Mouse (Mus musculus): ENCODE results near the gene Prn. TPM values are rescaled to one million over a fixed set of nuclear protein-coding genes. Genes with fewer than 3 reads are reported as not detected.

Prn gene
- polyA plus RNA-seq, 1 experiment from 2014 or later, result 0.35 TPM

GRCm38 (mm10) chr2:131944370-131944769 is 34.6 kb downstream of the Prn start:
- DNase-seq (ENCODE audit: low spot score), result no peak
- 0 out of 2 replicates have a peak overlapping the region, but pooled peaks have one; percentile 22 for H3K27ac ChIP-seq
- H3K36me3 ChIP-seq, result no peaks in the 10 kb centered on the region
- H3K9me3 ChIP-seq, result no peaks in the 10 kb centered on the region
- no peaks in the 10 kb centered on the region for H3K27me3 ChIP-seq (ENCODE audit: insufficient read depth, poor library complexity, severe bottlenecking)
- 50% methylated on average over 1 of the region's 1 CpGs for WGBS
- no peak overlapping the region for H3K4me3 ChIP-seq
- H3K4me1 ChIP-seq, result peaks cover 13% of the 10 kb centered on the region

- DNase-seq (ENCODE audit: low spot score), result no peak
- H3K9me3 ChIP-seq, result no peaks in the 10 kb centered on the region
- WGBS, result 61% methylated on average over 8 of the region's 8 CpGs
- peaks cover 16% of the 10 kb centered on the region for H3K4me1 ChIP-seq
- 0 out of 2 replicates have a peak overlapping the region, but pooled peaks have one; percentile 22 for H3K27ac ChIP-seq
- H3K36me3 ChIP-seq, result no peaks in the 10 kb centered on the region
- 0 out of 2 replicates have a peak, but pooled peaks cover under 1% of the 10 kb centered on the region for H3K27me3 ChIP-seq (ENCODE audit: insufficient read depth, poor library complexity, severe bottlenecking)
- no peak overlapping the region for H3K4me3 ChIP-seq
Observed at GRCm38 (mm10) chr2:131945225-131945624, 35.5 kb downstream of the Prn start.

DNA sequence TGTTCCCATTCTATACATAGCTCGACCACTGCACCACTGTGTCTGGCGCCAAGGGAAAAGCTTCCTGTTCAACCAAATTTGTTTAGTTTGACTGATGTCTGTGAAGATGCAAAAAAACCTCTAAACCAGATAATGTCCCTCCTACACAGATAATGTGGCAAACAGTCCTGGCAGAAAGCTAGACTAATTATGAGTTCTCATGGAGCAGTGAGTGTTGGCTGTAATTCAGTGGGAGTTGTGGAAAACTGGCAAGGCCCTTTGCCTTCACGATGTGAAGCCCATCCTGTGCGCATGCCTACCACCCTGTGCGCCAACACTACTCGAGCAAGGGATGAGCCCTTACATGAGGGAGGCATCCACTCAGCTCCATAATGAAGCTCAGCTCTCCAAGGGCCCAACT is 36.0 kb downstream of the Prn start:
- 80% methylated on average over 6 of the region's 6 CpGs for WGBS
- Histone ChIP-seq H3K27me3 (ENCODE audit: insufficient read depth, poor library complexity, severe bottlenecking) (0 out of 2 replicates have a peak, but pooled peaks cover 6% of the 10 kb centered on the region), H3K27ac (no peak overlapping the region), H3K4me3 (no peak overlapping the region), H3K36me3 (no peaks in the 10 kb centered on the region), H3K9me3 (no peaks in the 10 kb centered on the region), H3K4me1 (peaks cover 21% of the 10 kb centered on the region)
- DNase-seq (ENCODE audit: low spot score), result no peak

- Histone ChIP-seq H3K27me3 (ENCODE audit: insufficient read depth, poor library complexity, severe bottlenecking) (peaks cover 7% of the 10 kb centered on the region; the same call in 1 of the 2 replicates), H3K36me3 (no peaks in the 10 kb centered on the region), H3K4me1 (peaks cover 23% of the 10 kb centered on the region), H3K27ac (no peak overlapping the region), H3K4me3 (no peak overlapping the region), H3K9me3 (no peaks in the 10 kb centered on the region)
- peak; percentile 71 for DNase-seq (ENCODE audit: low spot score)
- WGBS, result 85% methylated on average over 16 of the region's 16 CpGs
Observed at GRCm38 (mm10) chr2:131946351-131946750, 36.6 kb downstream of the Prn start.

DNA sequence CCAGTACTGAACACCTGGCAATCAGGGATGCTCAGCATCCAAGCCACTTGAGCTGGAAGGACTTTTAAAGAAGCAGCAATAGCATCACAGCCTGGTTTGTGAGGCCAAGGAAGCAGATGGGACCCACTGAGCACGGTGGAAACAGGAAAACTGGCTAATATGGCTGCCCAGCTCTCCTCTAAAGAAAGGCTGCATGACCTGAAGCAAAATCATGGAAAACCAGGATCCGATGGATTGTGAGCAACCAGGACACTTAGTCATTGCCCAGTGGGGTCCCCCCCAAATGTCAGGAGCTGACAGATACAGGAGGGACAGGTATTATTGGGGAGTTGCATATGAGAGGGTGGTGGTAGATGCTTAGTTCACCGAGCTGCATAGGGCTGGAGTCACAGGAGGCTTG is 38.4 kb downstream of the Prn start:
- H3K4me3 ChIP-seq, result no peak overlapping the region
- no peak overlapping the region for H3K27ac ChIP-seq
- WGBS, result 79% methylated on average over 3 of the region's 3 CpGs
- peaks cover 32% of the 10 kb centered on the region for H3K4me1 ChIP-seq
- peaks cover 25% of the 10 kb centered on the region for H3K27me3 ChIP-seq (ENCODE audit: insufficient read depth, poor library complexity, severe bottlenecking)
- no peak for DNase-seq (ENCODE audit: low spot score)
- H3K36me3 ChIP-seq, result no peaks in the 10 kb centered on the region
- H3K9me3 ChIP-seq, result no peaks in the 10 kb centered on the region

DNA sequence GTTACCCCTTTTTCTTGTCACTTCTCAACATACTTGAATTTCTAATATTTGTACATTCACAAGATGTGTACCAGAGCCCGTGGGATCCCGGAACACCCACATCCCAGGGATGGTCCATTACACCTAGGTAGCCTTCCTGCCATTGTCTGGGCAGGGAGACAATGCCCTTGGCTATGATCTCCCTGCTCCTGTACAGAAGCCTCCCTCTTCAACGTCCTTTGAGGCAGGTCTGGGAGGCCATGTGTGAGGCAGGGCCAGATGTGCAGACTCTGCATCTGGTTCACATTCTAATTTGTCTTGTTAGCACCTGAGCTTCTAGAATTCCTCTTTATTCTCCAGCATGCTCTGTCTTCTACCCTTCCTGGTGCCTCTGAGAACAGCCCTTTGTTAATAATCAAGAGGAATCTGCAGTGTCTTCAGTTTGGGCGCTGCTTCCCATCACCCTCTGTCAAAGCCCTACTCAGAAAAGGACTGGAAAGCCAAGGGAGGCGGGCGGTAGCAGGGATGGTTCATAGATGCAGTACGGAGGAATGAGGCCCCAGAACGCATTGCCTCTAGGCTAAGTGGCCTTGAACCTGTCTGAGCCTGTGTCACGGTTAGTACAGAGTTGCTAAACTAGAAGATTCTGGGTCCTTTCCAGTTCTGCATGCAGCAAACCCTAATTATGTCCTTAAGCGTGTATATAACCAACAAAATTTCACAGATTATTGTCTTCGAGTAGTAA is 39.3 kb downstream of the Prn start:
- Histone ChIP-seq H3K36me3 (no peaks in the 10 kb centered on the region), H3K4me3 (no peak overlapping the region), H3K27ac (no peak overlapping the region), H3K4me1 (peaks cover 42% of the 10 kb centered on the region), H3K27me3 (ENCODE audit: insufficient read depth, poor library complexity, severe bottlenecking) (peaks cover 34% of the 10 kb centered on the region), H3K9me3 (no peaks in the 10 kb centered on the region)
- DNase-seq (ENCODE audit: low spot score), result no peak
- 68% methylated on average over 11 of the region's 11 CpGs for WGBS

DNA sequence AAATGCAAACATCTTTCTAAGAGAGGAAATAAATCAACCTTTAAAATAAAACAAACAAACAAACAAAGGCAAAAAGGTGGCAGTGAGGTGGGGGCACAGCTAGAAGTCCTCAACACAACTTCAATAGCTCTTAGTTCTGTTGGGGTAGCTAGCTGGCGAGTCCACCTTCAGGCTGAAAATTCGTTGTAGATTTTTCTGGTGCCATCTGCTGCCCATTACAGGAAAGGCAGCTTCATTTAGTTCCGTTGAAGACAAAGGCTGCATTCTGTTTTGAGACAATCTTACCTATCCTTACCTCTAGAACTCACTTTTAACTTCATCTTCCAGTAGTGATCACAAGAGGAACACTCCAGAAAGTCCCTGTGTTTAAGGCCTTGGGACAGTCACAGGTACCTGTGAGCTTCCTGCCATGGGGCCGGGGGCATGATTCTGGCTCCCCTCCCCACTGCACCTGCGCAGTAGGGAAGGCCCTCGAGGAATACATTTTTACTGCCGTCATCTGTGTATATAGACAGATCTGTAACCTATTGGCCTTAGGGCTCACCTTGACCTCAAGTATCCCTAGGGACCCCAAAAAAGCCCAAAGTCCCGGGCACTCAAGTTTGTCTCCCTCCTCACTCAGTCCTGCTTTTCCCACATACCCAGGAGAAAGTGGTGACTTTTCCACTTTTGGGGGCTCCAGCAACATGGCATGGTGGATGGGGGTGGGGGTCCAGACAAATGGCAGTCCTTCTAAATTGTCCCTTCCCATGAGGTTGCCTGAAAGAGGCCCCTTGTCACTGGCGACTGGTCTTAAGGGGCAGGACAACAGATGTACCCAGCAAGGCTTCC is 40.2 kb downstream of the Prn start:
- Histone ChIP-seq H3K9me3 (no peaks in the 10 kb centered on the region), H3K27ac (no peak overlapping the region), H3K4me1 (peaks cover 44% of the 10 kb centered on the region), H3K36me3 (no peaks in the 10 kb centered on the region), H3K4me3 (peak overlapping the region; percentile 19; the same call in 1 of the 2 replicates), H3K27me3 (ENCODE audit: insufficient read depth, poor library complexity, severe bottlenecking) (peaks cover 38% of the 10 kb centered on the region)
- WGBS, result 52% methylated on average over 9 of the region's 9 CpGs
- peak; percentile 71 for DNase-seq (ENCODE audit: low spot score)

GRCm38 (mm10) chr2:131950598-131951095 is 40.9 kb downstream of the Prn start, which contains the start of gene Prnd:
Gene Prnd, plus strand, starts transcription at chr2:131950861.
- 6% methylated on average over 11 of the region's 11 CpGs for WGBS
- Histone ChIP-seq H3K27me3 (ENCODE audit: insufficient read depth, poor library complexity, severe bottlenecking) (peaks cover 38% of the 10 kb centered on the region), H3K4me3 (peak within 1 kb of the TSS; percentile 19; the same call in 1 of the 2 replicates), H3K4me1 (peaks cover 39% of the 10 kb centered on the region), H3K36me3 (no peaks in the 10 kb centered on the region), H3K9me3 (no peaks in the 10 kb centered on the region), H3K27ac (no peak within 1 kb of the TSS)
- DNase-seq (ENCODE audit: low spot score), result peak; percentile 75

DNA sequence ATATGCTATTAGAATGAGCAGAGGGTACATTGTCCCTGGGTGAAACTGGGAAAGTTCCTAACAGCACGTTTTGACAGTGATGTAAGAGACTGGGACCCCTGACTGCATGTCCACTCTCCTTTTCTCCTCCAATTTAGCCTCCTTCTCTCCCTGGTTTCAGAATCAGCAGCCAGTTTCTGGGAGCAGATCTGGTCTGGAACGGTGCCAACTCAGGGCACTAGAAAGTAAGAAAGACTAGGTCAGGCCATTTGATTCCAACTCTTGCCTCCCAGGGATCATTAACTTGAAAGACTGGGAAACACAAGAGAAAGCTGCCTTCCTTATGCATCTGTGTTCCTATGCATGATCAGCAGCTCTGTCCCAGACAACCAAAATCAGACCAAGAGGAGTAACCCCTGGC is 42.7 kb downstream of the Prn start:
- H3K27ac ChIP-seq, result no peak overlapping the region
- H3K27me3 ChIP-seq (ENCODE audit: insufficient read depth, poor library complexity, severe bottlenecking), result peaks cover 38% of the 10 kb centered on the region
- H3K4me1 ChIP-seq, result peaks cover 38% of the 10 kb centered on the region
- no peaks in the 10 kb centered on the region for H3K9me3 ChIP-seq
- no peak for DNase-seq (ENCODE audit: low spot score)
- peak overlapping the region; percentile 47; the same call in 1 of the 2 replicates for H3K4me3 ChIP-seq
- H3K36me3 ChIP-seq, result no peaks in the 10 kb centered on the region
- 52% methylated on average over 2 of the region's 2 CpGs for WGBS

DNA sequence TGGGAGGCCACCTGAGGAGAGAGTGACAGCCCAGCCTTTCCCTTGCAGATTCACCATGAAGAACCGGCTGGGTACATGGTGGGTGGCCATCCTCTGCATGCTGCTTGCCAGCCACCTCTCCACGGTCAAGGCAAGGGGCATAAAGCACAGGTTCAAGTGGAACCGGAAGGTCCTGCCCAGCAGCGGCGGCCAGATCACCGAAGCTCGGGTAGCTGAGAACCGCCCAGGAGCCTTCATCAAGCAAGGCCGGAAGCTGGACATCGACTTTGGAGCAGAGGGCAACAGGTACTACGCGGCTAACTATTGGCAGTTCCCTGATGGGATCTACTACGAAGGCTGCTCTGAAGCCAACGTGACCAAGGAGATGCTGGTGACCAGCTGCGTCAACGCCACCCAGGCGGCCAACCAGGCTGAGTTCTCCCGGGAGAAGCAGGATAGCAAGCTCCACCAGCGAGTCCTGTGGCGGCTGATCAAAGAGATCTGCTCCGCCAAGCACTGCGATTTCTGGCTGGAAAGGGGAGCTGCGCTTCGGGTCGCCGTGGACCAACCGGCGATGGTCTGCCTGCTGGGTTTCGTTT is 43.3 kb downstream of the Prn start:
- peaks cover 38% of the 10 kb centered on the region for H3K27me3 ChIP-seq (ENCODE audit: insufficient read depth, poor library complexity, severe bottlenecking)
- H3K4me3 ChIP-seq, result peak overlapping the region; percentile 47
- no peaks in the 10 kb centered on the region for H3K36me3 ChIP-seq
- H3K9me3 ChIP-seq, result no peaks in the 10 kb centered on the region
- peaks cover 42% of the 10 kb centered on the region for H3K4me1 ChIP-seq
- peak; percentile 78 for DNase-seq (ENCODE audit: low spot score)
- 12% methylated on average over 29 of the region's 29 CpGs for WGBS
- H3K27ac ChIP-seq, result no peak overlapping the region; the same call in 1 of the 2 replicates

DNA sequence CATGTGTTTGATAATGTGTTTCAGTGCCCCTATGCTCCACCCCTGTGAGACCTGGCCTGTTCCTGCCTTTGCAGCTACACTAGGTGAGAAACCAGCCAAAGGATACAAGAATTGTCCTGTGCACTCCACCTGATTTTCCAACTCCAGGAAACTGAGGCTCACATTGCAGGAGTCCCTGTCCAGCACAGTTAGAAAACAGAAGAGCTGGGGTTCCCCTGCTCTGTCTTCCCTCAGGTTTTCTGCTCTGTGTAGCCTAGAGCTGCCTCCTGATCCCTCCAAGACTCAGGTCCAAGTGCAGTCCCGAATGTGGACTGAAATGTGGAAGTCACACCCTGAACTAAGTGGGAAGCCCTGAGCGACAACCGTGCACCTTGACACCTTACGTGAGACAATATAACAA is 44.0 kb downstream of the Prn start:
- peaks cover 42% of the 10 kb centered on the region for H3K4me1 ChIP-seq
- WGBS, result 79% methylated on average over 4 of the region's 4 CpGs
- H3K9me3 ChIP-seq, result no peaks in the 10 kb centered on the region
- no peaks in the 10 kb centered on the region for H3K36me3 ChIP-seq
- H3K27me3 ChIP-seq (ENCODE audit: insufficient read depth, poor library complexity, severe bottlenecking), result peaks cover 38% of the 10 kb centered on the region
- DNase-seq (ENCODE audit: low spot score), result no peak
- H3K4me3 ChIP-seq, result peak overlapping the region; percentile 47
- H3K27ac ChIP-seq, result no peak overlapping the region

DNA sequence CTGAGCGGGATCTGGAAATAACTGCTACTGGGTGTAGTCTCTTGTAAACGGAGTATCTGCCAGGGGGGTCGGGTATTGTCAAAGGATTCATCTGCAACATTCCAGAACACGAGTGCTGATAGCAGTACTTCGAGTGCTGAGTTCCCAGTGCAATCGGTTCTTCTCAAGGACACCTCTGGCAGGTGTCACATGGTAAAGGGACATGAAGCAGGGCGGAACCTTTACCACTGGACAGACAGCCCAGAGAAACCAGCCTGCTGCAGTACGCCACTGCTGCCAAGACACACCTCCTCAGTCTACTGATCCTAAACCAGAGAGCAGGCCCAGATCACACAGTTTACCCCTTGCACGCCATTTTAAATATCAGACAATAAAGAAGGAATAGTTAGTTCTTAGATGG is 45.1 kb downstream of the Prn start:
- no peaks in the 10 kb centered on the region for H3K36me3 ChIP-seq
- peak overlapping the region; percentile 56 for H3K4me3 ChIP-seq
- DNase-seq (ENCODE audit: low spot score), result peak; percentile 82
- 25% methylated on average over 9 of the region's 9 CpGs for WGBS
- no peak overlapping the region for H3K27ac ChIP-seq
- H3K27me3 ChIP-seq (ENCODE audit: insufficient read depth, poor library complexity, severe bottlenecking), result peaks cover 38% of the 10 kb centered on the region
- no peaks in the 10 kb centered on the region for H3K9me3 ChIP-seq
- peaks cover 42% of the 10 kb centered on the region for H3K4me1 ChIP-seq

All from heart, embryonic 10.5 days (tissue).